Mouse (Mus musculus) hindbrain, embryonic 15.5 days (tissue): ENCODE results near the gene Zfand3. TPM values are rescaled to one million over a fixed set of nuclear protein-coding genes. Genes with fewer than 3 reads are reported as not detected.

Source experiments
- ATAC-seq: fragments of 200-750 bp; cut with Nextera tagmentation; 2 replicates; pipeline ENCODE4 v1.8.0; 2017; ENCODE audit warnings: low read depth, moderate number of reproducible peaks, moderate TSS enrichment; ENCODE audit not compliant: low FRiP score
- H3K27ac ChIP-seq: fragments of 300-500 bp; sonication (generic); replicated peaks from 2 replicates; pipeline ENCODE4 v1.5.1; 2015; ENCODE audit warnings: mild to moderate bottlenecking, inconsistent platforms
- H3K27me3 ChIP-seq: fragments of 300-500 bp; sonication (generic); 2 replicates; pipeline ENCODE4 v1.6.1; 2015; ENCODE audit warnings: control low read depth, inconsistent platforms
- H3K36me3 ChIP-seq: fragments of 300-500 bp; sonication (generic); 2 replicates; pipeline ENCODE4 v1.6.1; 2015; ENCODE audit warnings: control low read depth, inconsistent platforms
- H3K4me1 ChIP-seq: fragments of 300-500 bp; sonication (generic); replicated peaks from 2 replicates; pipeline ENCODE4 v1.6.1; 2015; ENCODE audit warnings: control low read depth, inconsistent platforms
- H3K4me2 ChIP-seq: fragments of 300-500 bp; sonication (generic); 2 replicates; pipeline ENCODE4 v1.6.1; 2015; ENCODE audit warnings: moderate library complexity, mild to moderate bottlenecking, inconsistent platforms
- H3K4me3 ChIP-seq: fragments of 300-500 bp; sonication (generic); 2 replicates; pipeline ENCODE4 v1.5.1; 2015; ENCODE audit warnings: mild to moderate bottlenecking, inconsistent platforms
- H3K9ac ChIP-seq: fragments of 300-500 bp; sonication (generic); 2 replicates; pipeline ENCODE4 v1.6.1; 2015; ENCODE audit warnings: inconsistent platforms
- H3K9me3 ChIP-seq: fragments of 300-500 bp; sonication (generic); 2 replicates; pipeline ENCODE4 v1.6.1; 2016; ENCODE audit warnings: control low read depth, inconsistent platforms
- WGBS: fragments of 180-500 bp; shearing (Covaris S2); methylation state at CpG from one replicate; pipeline ENCODE4 v1.1.7; 2015; 5-methylcytosine and 5-hydroxymethylcytosine counted together
- polyA plus RNA-seq: library from polyadenylated mRNA; unstranded; fragments of >200 nt; fragmentation: Nextera tagmentation; extraction: Ambion mirVana; gene quantifications from 2 replicates; pipeline ENCODE4 v1.2.1, GENCODE M21; 2015

Zfand3 gene
- polyA plus RNA-seq, 1 experiment from 2014 or later: 59.8 TPM

DNA sequence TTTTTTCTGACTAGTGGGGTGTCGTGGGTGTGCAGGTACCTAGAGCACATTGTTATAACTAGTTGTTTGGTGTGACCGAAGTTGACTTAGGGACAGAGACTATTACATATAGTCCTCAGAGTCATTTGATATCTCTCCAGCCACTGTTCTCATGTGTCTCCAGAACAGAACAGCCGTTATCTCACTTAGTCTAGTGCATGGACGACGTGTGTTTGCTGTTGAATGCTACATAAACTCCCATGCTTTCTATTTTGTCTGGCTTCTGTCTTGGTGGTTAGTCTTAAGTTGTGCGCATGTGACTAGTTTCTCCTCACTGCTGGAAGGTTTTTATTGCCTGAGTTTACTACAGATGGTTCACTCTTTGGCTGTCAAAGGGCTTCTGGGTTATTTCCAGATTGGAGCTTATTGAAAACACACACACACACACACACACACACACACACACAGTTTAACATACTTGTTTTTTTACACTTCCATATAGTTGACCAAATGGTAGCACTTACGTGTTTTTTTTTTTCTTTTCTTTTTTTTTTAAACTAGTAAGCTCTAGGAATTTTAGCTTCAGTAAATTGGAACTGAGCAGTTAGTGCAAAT lies 25.2 kb downstream of the Zfand3 start:
- Histone ChIP-seq H3K27ac (no peak overlapping the region), H3K36me3 (no peaks in the 10 kb centered on the region), H3K9ac (no peak overlapping the region), H3K4me3 (no peak overlapping the region), H3K27me3 (no peaks in the 10 kb centered on the region), H3K4me2 (no peak overlapping the region), H3K4me1 (peaks cover 41% of the 10 kb centered on the region), H3K9me3 (no peaks in the 10 kb centered on the region)
- 88% methylated on average over 7 of the region's 7 CpGs for WGBS
- ATAC-seq: no peak

- no peak overlapping the region for H3K4me3 ChIP-seq
- H3K27me3 ChIP-seq: no peaks in the 10 kb centered on the region
- no peak overlapping the region for H3K27ac ChIP-seq
- H3K4me2 ChIP-seq: no peak overlapping the region
- no peak overlapping the region for H3K9ac ChIP-seq
- no peaks in the 10 kb centered on the region for H3K9me3 ChIP-seq
- WGBS: 89% methylated on average over 4 of the region's 4 CpGs
- H3K4me1 ChIP-seq: peaks cover 16% of the 10 kb centered on the region
- no peaks in the 10 kb centered on the region for H3K36me3 ChIP-seq
- no peak for ATAC-seq
Observed at GRCm38 (mm10) chr17:30032796-30033195, 28.3 kb downstream of the Zfand3 start.

GRCm38 (mm10) chr17:30033991-30034390 lies 29.5 kb downstream of the Zfand3 start:
- H3K4me1 ChIP-seq: peaks cover 11% of the 10 kb centered on the region
- no peak for ATAC-seq
- 63% methylated on average over 4 of the region's 4 CpGs for WGBS
- no peak overlapping the region for H3K4me3 ChIP-seq
- H3K9ac ChIP-seq: no peak overlapping the region
- no peaks in the 10 kb centered on the region for H3K9me3 ChIP-seq
- H3K36me3 ChIP-seq: no peaks in the 10 kb centered on the region
- H3K27me3 ChIP-seq: no peaks in the 10 kb centered on the region
- H3K27ac ChIP-seq: no peak overlapping the region
- H3K4me2 ChIP-seq: no peak overlapping the region

GRCm38 (mm10) chr17:30035216-30036005 lies 30.9 kb downstream of the Zfand3 start:
- no peak overlapping the region for H3K9ac ChIP-seq
- H3K36me3 ChIP-seq: no peaks in the 10 kb centered on the region
- ATAC-seq: no peak
- H3K27me3 ChIP-seq: no peaks in the 10 kb centered on the region
- H3K4me1 ChIP-seq: peaks cover 13% of the 10 kb centered on the region
- no peak overlapping the region for H3K27ac ChIP-seq
- H3K4me3 ChIP-seq: no peak overlapping the region
- H3K9me3 ChIP-seq: no peaks in the 10 kb centered on the region
- WGBS: 81% methylated on average over 4 of the region's 4 CpGs
- no peak overlapping the region for H3K4me2 ChIP-seq

- WGBS: 92% methylated on average over 7 of the region's 7 CpGs
- Histone ChIP-seq H3K27me3 (no peaks in the 10 kb centered on the region), H3K9ac (no peak overlapping the region), H3K9me3 (no peaks in the 10 kb centered on the region), H3K4me3 (no peak overlapping the region), H3K4me2 (no peak overlapping the region), H3K27ac (no peak overlapping the region), H3K4me1 (peaks cover 29% of the 10 kb centered on the region), H3K36me3 (no peaks in the 10 kb centered on the region)
- no peak for ATAC-seq
Observed at GRCm38 (mm10) chr17:30043163-30043822, 38.8 kb downstream of the Zfand3 start.

- H3K9me3 ChIP-seq: no peaks in the 10 kb centered on the region
- no peak overlapping the region for H3K4me3 ChIP-seq
- no peak overlapping the region for H3K9ac ChIP-seq
- H3K36me3 ChIP-seq: no peaks in the 10 kb centered on the region
- H3K4me2 ChIP-seq: no peak overlapping the region
- ATAC-seq: no peak
- no peaks in the 10 kb centered on the region for H3K27me3 ChIP-seq
- peaks cover 23% of the 10 kb centered on the region for H3K4me1 ChIP-seq
- H3K27ac ChIP-seq: peak overlapping the region; percentile 32
- 42% methylated on average over 2 of the region's 2 CpGs for WGBS
Observed at GRCm38 (mm10) chr17:30045181-30045580, 40.6 kb downstream of the Zfand3 start.

DNA sequence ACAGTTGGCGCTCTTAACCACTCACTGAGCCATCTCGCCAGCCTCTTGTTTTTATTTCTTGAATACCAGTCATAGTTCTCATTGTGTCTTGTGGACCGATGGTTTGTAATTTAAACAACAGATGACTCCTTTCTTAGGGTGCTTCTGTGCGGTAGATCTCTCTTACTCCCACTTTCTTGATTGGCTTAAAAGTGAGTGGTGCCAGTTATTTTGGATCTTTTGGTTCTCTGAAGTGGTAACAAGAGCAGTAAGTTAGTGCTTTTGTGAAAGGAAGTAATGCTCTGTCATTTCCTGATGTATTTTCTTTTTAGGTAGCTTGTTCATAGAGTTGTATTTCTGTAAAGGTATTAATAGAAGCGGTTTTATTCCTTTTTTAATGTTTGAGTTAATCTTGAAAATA lies 42.1 kb downstream of the Zfand3 start:
- ATAC-seq: no peak
- 96% methylated on average over 5 of the region's 5 CpGs for WGBS
- peaks cover 26% of the 10 kb centered on the region for H3K4me1 ChIP-seq
- H3K4me3 ChIP-seq: no peak overlapping the region
- H3K27ac ChIP-seq: no peak overlapping the region
- no peaks in the 10 kb centered on the region for H3K27me3 ChIP-seq
- no peak overlapping the region for H3K4me2 ChIP-seq
- no peaks in the 10 kb centered on the region for H3K36me3 ChIP-seq
- H3K9ac ChIP-seq: no peak overlapping the region
- no peaks in the 10 kb centered on the region for H3K9me3 ChIP-seq

DNA sequence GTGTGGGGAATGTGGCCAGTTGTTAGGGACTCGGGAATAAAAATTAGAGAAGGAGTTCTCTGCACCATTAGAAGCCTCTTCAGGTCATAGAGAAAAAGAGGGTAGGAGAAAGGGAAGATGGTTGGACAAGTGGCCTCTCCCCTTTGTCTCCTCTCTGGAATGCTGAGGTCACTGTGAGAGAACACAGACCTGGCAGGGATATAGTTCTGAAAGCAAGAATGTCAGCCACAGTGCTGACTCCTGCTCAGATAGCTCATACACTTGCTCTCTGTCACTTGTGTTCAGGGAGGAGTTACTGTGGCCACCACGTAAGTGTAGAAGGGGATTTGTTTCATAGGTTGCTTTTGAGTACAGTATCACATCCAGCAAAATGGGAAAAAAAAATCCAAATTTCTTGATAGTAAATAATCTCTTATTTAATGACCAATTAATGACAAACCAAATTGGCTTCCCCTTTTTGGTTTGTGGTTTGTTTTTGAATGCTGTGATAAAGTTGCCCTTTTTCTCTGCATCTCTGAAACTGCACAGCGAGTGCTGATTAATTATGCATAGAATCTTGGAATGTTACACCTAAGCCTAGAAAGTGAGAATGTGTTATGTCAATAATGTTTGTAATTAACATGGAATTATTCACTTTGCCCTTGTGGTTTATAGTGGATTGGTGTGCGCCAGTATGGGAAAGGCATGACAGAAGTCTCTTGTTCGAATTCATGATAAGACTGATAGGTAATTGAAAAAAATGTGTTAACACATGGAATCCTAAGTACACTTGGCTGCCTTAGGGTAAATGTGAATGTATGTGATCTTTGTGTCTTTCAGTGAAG lies 47.2 kb downstream of the Zfand3 start:
- no peak overlapping the region for H3K4me2 ChIP-seq
- H3K9ac ChIP-seq: no peak overlapping the region
- no peaks in the 10 kb centered on the region for H3K36me3 ChIP-seq
- no peaks in the 10 kb centered on the region for H3K9me3 ChIP-seq
- WGBS: 77% methylated on average over 5 of the region's 5 CpGs
- 0 out of 2 replicates have a peak overlapping the region, but pooled peaks have one; percentile 38 for H3K27ac ChIP-seq
- no peak for ATAC-seq
- no peaks in the 10 kb centered on the region for H3K27me3 ChIP-seq
- no peak overlapping the region for H3K4me3 ChIP-seq
- peaks cover 6% of the 10 kb centered on the region; the same call in 1 of the 2 replicates for H3K4me1 ChIP-seq

DNA sequence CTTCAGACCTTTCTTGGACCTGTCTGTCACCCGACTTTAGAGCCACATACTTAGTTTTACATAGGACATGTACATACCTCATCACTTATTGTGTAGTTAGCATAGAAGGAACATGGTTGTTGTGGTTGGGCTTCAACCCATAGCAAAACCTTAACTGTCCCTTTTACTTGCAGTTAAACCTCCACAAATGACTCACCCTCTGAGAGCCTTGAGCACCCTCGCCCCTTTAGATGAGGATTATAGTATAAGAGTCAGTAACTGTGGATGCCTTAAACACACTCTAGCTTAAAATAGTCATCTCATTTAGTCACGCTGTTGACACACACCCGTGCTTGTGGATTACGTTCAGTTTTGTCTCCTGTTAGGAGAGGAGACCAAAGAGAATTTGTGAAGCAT lies 47.8 kb downstream of the Zfand3 start:
- peaks cover 6% of the 10 kb centered on the region; the same call in 1 of the 2 replicates for H3K4me1 ChIP-seq
- ATAC-seq: no peak
- H3K27ac ChIP-seq: no peak overlapping the region
- no peaks in the 10 kb centered on the region for H3K9me3 ChIP-seq
- no peak overlapping the region for H3K9ac ChIP-seq
- H3K27me3 ChIP-seq: no peaks in the 10 kb centered on the region
- no peak overlapping the region for H3K4me3 ChIP-seq
- WGBS: 91% methylated on average over 5 of the region's 5 CpGs
- H3K36me3 ChIP-seq: no peaks in the 10 kb centered on the region
- H3K4me2 ChIP-seq: no peak overlapping the region

DNA sequence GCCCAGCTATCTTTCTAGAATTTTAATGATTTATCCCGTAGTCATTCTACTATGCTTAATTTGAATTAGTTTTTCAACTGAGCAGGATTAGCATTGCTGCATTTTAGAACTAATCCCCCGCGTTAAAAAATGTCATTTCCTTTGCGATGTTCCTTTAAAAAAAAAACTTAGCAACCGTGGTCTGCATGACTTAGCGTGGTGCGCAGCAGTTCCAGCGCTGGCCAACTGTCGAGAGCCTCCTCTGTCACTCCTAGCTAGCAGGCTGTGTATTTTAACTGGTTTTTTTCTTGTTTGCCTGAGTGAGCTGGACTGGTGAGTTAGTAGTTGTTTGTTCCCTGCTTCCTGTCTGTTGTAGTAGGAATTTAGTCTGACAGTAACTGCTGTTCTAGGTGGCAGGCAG lies 48.9 kb downstream of the Zfand3 start:
- Histone ChIP-seq H3K4me3 (no peak overlapping the region), H3K27ac (no peak overlapping the region), H3K36me3 (no peaks in the 10 kb centered on the region), H3K9me3 (no peaks in the 10 kb centered on the region), H3K4me2 (no peak overlapping the region), H3K4me1 (peaks cover 13% of the 10 kb centered on the region; the same call in 1 of the 2 replicates), H3K9ac (no peak overlapping the region), H3K27me3 (no peaks in the 10 kb centered on the region)
- WGBS: 73% methylated on average over 9 of the region's 9 CpGs
- ATAC-seq: no peak

GRCm38 (mm10) chr17:30053871-30054270 lies 49.3 kb downstream of the Zfand3 start:
- Histone ChIP-seq H3K9ac (no peak overlapping the region), H3K27me3 (no peaks in the 10 kb centered on the region), H3K4me2 (no peak overlapping the region), H3K36me3 (no peaks in the 10 kb centered on the region), H3K27ac (no peak overlapping the region), H3K4me3 (no peak overlapping the region), H3K9me3 (no peaks in the 10 kb centered on the region), H3K4me1 (peaks cover 17% of the 10 kb centered on the region; the same call in 1 of the 2 replicates)
- 90% methylated on average over 2 of the region's 2 CpGs for WGBS
- no peak for ATAC-seq
